Mouse (Mus musculus): ENCODE measurements around the gene Mtnr1a. TPM values are rescaled to one million over a fixed set of nuclear protein-coding genes. Genes with fewer than 3 reads are reported as not detected.
A peak's percentile ranks its signal among the peaks of the same experiment; 100 is the strongest.

Gene Mtnr1a
- polyA plus RNA-seq (2014; fragmentation: Nextera tagmentation; extraction: Ambion mirVana), result 0.14 and 0.63 TPM in 2 replicates

- H3K9ac ChIP-seq (ENCODE audit: low read length), result peak within 1 kb of the TSS; percentile 54
- peaks cover 2% of the 10 kb centered on the region; the same call in 1 of the 2 replicates for H3K27me3 ChIP-seq (ENCODE audit: control insufficient read depth, insufficient read depth, low read length)
- H3K9me3 ChIP-seq (ENCODE audit: control insufficient read depth, low read length), result no peaks in the 10 kb centered on the region
- no peak within 1 kb of the TSS for H3K27ac ChIP-seq (ENCODE audit: low read depth, low read length)
- no peaks in the 10 kb centered on the region for H3K36me3 ChIP-seq (ENCODE audit: control insufficient read depth, insufficient read depth, low read length)
- DNase-seq (ENCODE audit: low spot score, missing footprints) (peak; percentile 100), ATAC-seq (ENCODE audit: low FRiP score) (peak; percentile 94)
- H3K4me3 ChIP-seq (ENCODE audit: low read depth, low read length), result peak within 1 kb of the TSS; percentile 36
- 6% methylated on average over 29 of the region's 29 CpGs for WGBS
- H3K4me1 ChIP-seq (ENCODE audit: control insufficient read depth, insufficient read depth, low read length), result peaks cover 6% of the 10 kb centered on the region; the same call in 1 of the 2 replicates
- peak within 1 kb of the TSS; percentile 73 for H3K4me2 ChIP-seq
Measured at GRCm38 (mm10) chr8:45068759-45069386, at the start of gene Mtnr1a. TSS of gene Mtnr1a (plus strand) at chr8:45069137.

GRCm38 (mm10) chr8:45019241-45019640 is 49.7 kb upstream of the Mtnr1a start:
- no peaks in the 10 kb centered on the region for H3K4me1 ChIP-seq (ENCODE audit: control insufficient read depth, insufficient read depth, low read length)
- no peak overlapping the region for H3K9ac ChIP-seq (ENCODE audit: low read length)
- H3K36me3 ChIP-seq (ENCODE audit: control insufficient read depth, insufficient read depth, low read length), result peaks cover 22% of the 10 kb centered on the region
- no peaks in the 10 kb centered on the region for H3K27me3 ChIP-seq (ENCODE audit: control insufficient read depth, insufficient read depth, low read length)
- no peak for ATAC-seq (ENCODE audit: low FRiP score)
- no peak overlapping the region for H3K27ac ChIP-seq (ENCODE audit: low read depth, low read length)
- no peak for DNase-seq (ENCODE audit: low spot score, missing footprints)
- no peak overlapping the region for H3K4me3 ChIP-seq (ENCODE audit: low read depth, low read length)
- H3K9me3 ChIP-seq (ENCODE audit: control insufficient read depth, low read length), result no peaks in the 10 kb centered on the region
- WGBS, result 77% methylated on average over 5 of the region's 5 CpGs
- no peak overlapping the region for H3K4me2 ChIP-seq

- Histone ChIP-seq H3K4me3 (ENCODE audit: low read depth, low read length) (no peak overlapping the region), H3K27me3 (ENCODE audit: control insufficient read depth, insufficient read depth, low read length) (no peaks in the 10 kb centered on the region), H3K27ac (ENCODE audit: low read depth, low read length) (no peak overlapping the region), H3K4me1 (ENCODE audit: control insufficient read depth, insufficient read depth, low read length) (no peaks in the 10 kb centered on the region), H3K36me3 (ENCODE audit: control insufficient read depth, insufficient read depth, low read length) (peaks cover 42% of the 10 kb centered on the region), H3K9me3 (ENCODE audit: control insufficient read depth, low read length) (no peaks in the 10 kb centered on the region), H3K4me2 (no peak overlapping the region), H3K9ac (ENCODE audit: low read length) (no peak overlapping the region)
- ATAC-seq (ENCODE audit: low FRiP score) (no peak), DNase-seq (ENCODE audit: low spot score, missing footprints) (no peak)
- WGBS, result 91% methylated on average over 5 of the region's 5 CpGs
Measured at GRCm38 (mm10) chr8:45021171-45021570, 47.8 kb upstream of the Mtnr1a start.

GRCm38 (mm10) chr8:45021911-45022665 is 46.8 kb upstream of the Mtnr1a start:
- H3K36me3 ChIP-seq (ENCODE audit: control insufficient read depth, insufficient read depth, low read length), result peaks cover 48% of the 10 kb centered on the region
- no peak for ATAC-seq (ENCODE audit: low FRiP score)
- WGBS, result 96% methylated on average over 21 of the region's 21 CpGs

GRCm38 (mm10) chr8:45028081-45028497 is 40.8 kb upstream of the Mtnr1a start:
- H3K27me3 ChIP-seq (ENCODE audit: control insufficient read depth, insufficient read depth, low read length), result no peaks in the 10 kb centered on the region
- H3K4me3 ChIP-seq (ENCODE audit: low read depth, low read length), result no peak overlapping the region
- 92% methylated on average over 6 of the region's 6 CpGs for WGBS
- no peak overlapping the region for H3K27ac ChIP-seq (ENCODE audit: low read depth, low read length)
- no peaks in the 10 kb centered on the region for H3K9me3 ChIP-seq (ENCODE audit: control insufficient read depth, low read length)
- no peak overlapping the region for H3K9ac ChIP-seq (ENCODE audit: low read length)
- H3K36me3 ChIP-seq (ENCODE audit: control insufficient read depth, insufficient read depth, low read length), result peaks cover 52% of the 10 kb centered on the region
- H3K4me2 ChIP-seq, result no peak overlapping the region
- H3K4me1 ChIP-seq (ENCODE audit: control insufficient read depth, insufficient read depth, low read length), result no peaks in the 10 kb centered on the region
- DNase-seq (ENCODE audit: low spot score, missing footprints) (no peak), ATAC-seq (ENCODE audit: low FRiP score) (no peak)

More at GRCm38 (mm10) chr8:45021911-45022665, 46.8 kb upstream of the Mtnr1a start:
- H3K9me3 ChIP-seq (ENCODE audit: control insufficient read depth, low read length), result no peaks in the 10 kb centered on the region
- no peak overlapping the region for H3K9ac ChIP-seq (ENCODE audit: low read length)
- DNase-seq (ENCODE audit: low spot score, missing footprints), result no peak
- no peaks in the 10 kb centered on the region for H3K4me1 ChIP-seq (ENCODE audit: control insufficient read depth, insufficient read depth, low read length)
- H3K4me2 ChIP-seq, result no peak overlapping the region
- H3K4me3 ChIP-seq (ENCODE audit: low read depth, low read length), result no peak overlapping the region
- no peaks in the 10 kb centered on the region for H3K27me3 ChIP-seq (ENCODE audit: control insufficient read depth, insufficient read depth, low read length)
- H3K27ac ChIP-seq (ENCODE audit: low read depth, low read length), result no peak overlapping the region

- H3K9me3 ChIP-seq (ENCODE audit: control insufficient read depth, low read length), result no peaks in the 10 kb centered on the region
- 82% methylated on average over 15 of the region's 15 CpGs for WGBS
- H3K36me3 ChIP-seq (ENCODE audit: control insufficient read depth, insufficient read depth, low read length), result peaks cover 47% of the 10 kb centered on the region
- no peak overlapping the region for H3K27ac ChIP-seq (ENCODE audit: low read depth, low read length)
- no peak overlapping the region for H3K4me3 ChIP-seq (ENCODE audit: low read depth, low read length)
- no peak overlapping the region for H3K4me2 ChIP-seq
- no peak overlapping the region for H3K9ac ChIP-seq (ENCODE audit: low read length)
- ATAC-seq (ENCODE audit: low FRiP score) (0 out of 2 replicates have a peak, but pooled peaks have one; percentile 44), DNase-seq (ENCODE audit: low spot score, missing footprints) (no peak)
- no peaks in the 10 kb centered on the region for H3K4me1 ChIP-seq (ENCODE audit: control insufficient read depth, insufficient read depth, low read length)
- no peaks in the 10 kb centered on the region for H3K27me3 ChIP-seq (ENCODE audit: control insufficient read depth, insufficient read depth, low read length)
Measured at GRCm38 (mm10) chr8:45038350-45038749, 30.6 kb upstream of the Mtnr1a start.

GRCm38 (mm10) chr8:45044160-45044559 is 24.8 kb upstream of the Mtnr1a start:
- Histone ChIP-seq H3K36me3 (ENCODE audit: control insufficient read depth, insufficient read depth, low read length) (peaks cover 33% of the 10 kb centered on the region), H3K4me2 (no peak overlapping the region), H3K27me3 (ENCODE audit: control insufficient read depth, insufficient read depth, low read length) (no peaks in the 10 kb centered on the region), H3K9ac (ENCODE audit: low read length) (no peak overlapping the region), H3K4me3 (ENCODE audit: low read depth, low read length) (no peak overlapping the region), H3K27ac (ENCODE audit: low read depth, low read length) (no peak overlapping the region), H3K9me3 (ENCODE audit: control insufficient read depth, low read length) (no peaks in the 10 kb centered on the region), H3K4me1 (ENCODE audit: control insufficient read depth, insufficient read depth, low read length) (no peaks in the 10 kb centered on the region)
- 97% methylated on average over 26 of the region's 26 CpGs for WGBS
- ATAC-seq (ENCODE audit: low FRiP score) (no peak), DNase-seq (ENCODE audit: low spot score, missing footprints) (no peak)

GRCm38 (mm10) chr8:45050451-45050850 is 18.5 kb upstream of the Mtnr1a start:
- WGBS, result 94% methylated on average over 8 of the region's 8 CpGs
- Histone ChIP-seq H3K4me1 (ENCODE audit: control insufficient read depth, insufficient read depth, low read length) (no peaks in the 10 kb centered on the region), H3K9me3 (ENCODE audit: control insufficient read depth, low read length) (no peaks in the 10 kb centered on the region), H3K4me3 (ENCODE audit: low read depth, low read length) (no peak overlapping the region), H3K36me3 (ENCODE audit: control insufficient read depth, insufficient read depth, low read length) (peaks cover 16% of the 10 kb centered on the region; the same call in 1 of the 2 replicates), H3K27me3 (ENCODE audit: control insufficient read depth, insufficient read depth, low read length) (no peaks in the 10 kb centered on the region), H3K9ac (ENCODE audit: low read length) (no peak overlapping the region), H3K4me2 (no peak overlapping the region), H3K27ac (ENCODE audit: low read depth, low read length) (no peak overlapping the region)
- ATAC-seq (ENCODE audit: low FRiP score) (no peak), DNase-seq (ENCODE audit: low spot score, missing footprints) (no peak)

GRCm38 (mm10) chr8:45051236-45051635 is 17.7 kb upstream of the Mtnr1a start:
- no peak for DNase-seq (ENCODE audit: low spot score, missing footprints)
- H3K27ac ChIP-seq (ENCODE audit: low read depth, low read length), result no peak overlapping the region
- no peaks in the 10 kb centered on the region for H3K27me3 ChIP-seq (ENCODE audit: control insufficient read depth, insufficient read depth, low read length)
- H3K4me1 ChIP-seq (ENCODE audit: control insufficient read depth, insufficient read depth, low read length), result no peaks in the 10 kb centered on the region
- 96% methylated on average over 30 of the region's 30 CpGs for WGBS
- ATAC-seq (ENCODE audit: low FRiP score), result no peak
- H3K9me3 ChIP-seq (ENCODE audit: control insufficient read depth, low read length), result no peaks in the 10 kb centered on the region
- H3K4me3 ChIP-seq (ENCODE audit: low read depth, low read length), result no peak overlapping the region
- H3K36me3 ChIP-seq (ENCODE audit: control insufficient read depth, insufficient read depth, low read length), result peaks cover 16% of the 10 kb centered on the region; the same call in 1 of the 2 replicates
- H3K9ac ChIP-seq (ENCODE audit: low read length), result no peak overlapping the region
- H3K4me2 ChIP-seq, result no peak overlapping the region

All from midbrain, embryonic 11.5 days (tissue).